Mouse (Mus musculus): ENCODE results near the gene Arf6.

- TF ChIP-seq GATA1 (IDR thresholded peaks at IDR 0.05; ENCODE audit: borderline replicate concordance, low read length) (no peak), FLI1 (IDR thresholded peaks at IDR 0.05; ENCODE audit: low read length) (no peak)
These were observed 15.2 kb upstream of the Arf6 start, which contains the start of gene Nemf for GRCm38 (mm10) chr12:69356546-69357299.

All from megakaryocyte, embryonic 14.5 days (primary cell).